Mouse (Mus musculus) layer of hippocampus, postnatal 14 days (tissue): ENCODE results near the gene Rnf186. TPM values are rescaled to one million over a fixed set of nuclear protein-coding genes. Genes with fewer than 3 reads are reported as not detected.

Source experiments
- DNase-seq, 2 experiments: peaks; one replicate each; pipeline ENCODE4 v3.0.0; 2021 to 2022; ENCODE audit warnings: low spot score in 2 of 2, mixed read lengths in 1 of 2
- total RNA-seq, 2 experiments: library from RNA; stranded (reverse); gene quantifications; 2 replicates each; pipeline ENCODE4 v1.2.3; 2021

Gene Rnf186
- total RNA-seq, 2 experiments from 2014 or later: not detected

DNA sequence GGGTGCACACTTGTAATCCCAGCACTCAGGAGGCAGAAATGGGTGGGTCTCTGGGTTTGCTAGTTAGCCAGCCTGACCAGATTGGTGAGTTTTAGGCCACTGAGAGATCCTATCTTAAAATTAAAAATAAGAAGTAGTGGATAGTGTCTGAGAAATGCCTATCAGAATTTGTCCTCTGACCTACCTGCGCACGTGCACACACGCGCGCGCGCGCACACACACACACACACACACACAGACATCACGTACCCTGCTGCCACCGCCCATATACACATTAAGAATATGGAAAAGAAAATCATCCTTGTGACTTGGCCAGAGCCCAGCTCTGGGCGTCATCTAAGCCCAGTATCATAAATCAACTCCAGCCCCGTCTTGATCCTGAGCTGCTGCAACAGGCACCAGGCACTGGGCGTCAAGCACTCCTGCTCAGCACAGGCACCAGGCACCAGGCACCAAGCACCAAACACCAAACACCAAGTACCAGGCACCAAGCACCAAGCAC, 44.3 kb downstream of the Rnf186 start:
- DNase-seq: no peak

DNA sequence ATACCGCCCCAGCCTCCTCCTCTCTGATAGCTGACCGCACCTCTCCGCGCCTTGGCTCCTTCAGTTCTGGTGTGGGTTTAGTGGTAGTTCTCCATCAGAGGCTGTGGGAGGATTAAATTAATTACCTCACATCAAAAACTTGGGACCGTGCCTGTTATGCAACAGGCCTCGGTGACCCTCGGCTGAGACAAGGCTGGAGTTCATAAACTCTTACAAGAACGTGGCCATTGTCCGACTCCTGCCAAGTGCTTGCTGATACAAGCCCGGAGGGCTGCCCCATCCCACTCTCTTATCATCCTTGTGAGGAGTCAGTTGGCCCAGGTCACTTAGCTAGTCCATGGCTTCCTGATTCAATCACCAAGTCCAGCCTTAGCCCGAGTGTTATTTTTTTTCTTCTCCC, 46.4 kb downstream of the Rnf186 start:
- no peak for DNase-seq

DNA sequence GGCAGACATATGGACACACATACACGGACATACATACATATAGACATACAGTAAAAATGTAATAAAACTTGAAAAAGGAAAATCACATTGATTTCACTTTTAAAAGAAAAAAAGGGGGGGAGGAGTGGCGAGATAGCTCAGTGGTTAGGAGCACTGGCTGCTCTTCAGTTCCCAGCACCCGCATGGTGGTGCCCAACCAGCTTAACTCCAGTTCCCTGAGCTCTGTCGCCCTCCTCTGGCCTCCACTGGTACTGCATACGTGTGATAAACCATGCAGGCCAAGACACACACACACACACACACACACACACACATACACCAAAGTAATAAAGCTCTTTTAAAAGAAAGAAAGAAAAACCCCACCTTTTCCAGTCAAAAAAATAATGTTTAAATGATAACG, 47.9 kb downstream of the Rnf186 start:
- no peak for DNase-seq

Other genes starting within 250 kb of the Rnf186 start
- under 1 TPM in 1 of 2 experiments, not detected in 1; 0.28 TPM for gene Pla2g2c, start 242.3 kb upstream of the Rnf186 start, total RNA-seq
- 1 to 10 TPM; 1.5 to 2.7 TPM for gene Ubxn10, start 229.9 kb upstream of the Rnf186 start, total RNA-seq
- gene Pla2g2f, start 209.5 kb upstream of the Rnf186 start, total RNA-seq: under 1 TPM; 0.16 to 0.60 TPM
- under 1 TPM in 1 of 2 experiments, not detected in 1; 0.29 TPM for gene Pla2g2d, start 191.4 kb upstream of the Rnf186 start, total RNA-seq
- 1 to 10 TPM; 1.3 to 3.1 TPM for gene Pla2g5, start 103.6 kb upstream of the Rnf186 start, total RNA-seq
- not detected for gene Gm13030, start 93.1 kb upstream of the Rnf186 start, total RNA-seq
- not detected for gene Pla2g2e, start 89.2 kb upstream of the Rnf186 start, total RNA-seq
- gene Otud3, start 53.2 kb upstream of the Rnf186 start, total RNA-seq: 10 to 100 TPM; 10.7 to 11.5 TPM
- 1 to 10 TPM; 2.1 to 3.0 TPM for gene Tmco4, start 5.8 kb downstream of the Rnf186 start, total RNA-seq
- 1 to 10 TPM; 7.9 to 8.5 TPM for gene Htr6, start 108.5 kb downstream of the Rnf186 start, total RNA-seq
- gene Nbl1, start 125.9 kb downstream of the Rnf186 start, total RNA-seq: 10 to 100 TPM; 77.4 to 93.7 TPM
- 100 to 1,000 TPM; 212 to 218 TPM for gene Minos1, start 164.0 kb downstream of the Rnf186 start, total RNA-seq
- 100 to 1,000 TPM; 406 to 431 TPM for gene Capzb, start 225.8 kb downstream of the Rnf186 start, total RNA-seq